Mouse (Mus musculus) naive thymus-derived CD4-positive, alpha-beta T cell, adult 5 months (primary cell): ENCODE data around the gene Pmm1. TPM values are rescaled to one million over a fixed set of nuclear protein-coding genes. Genes with fewer than 3 reads are reported as not detected.

Experiments used
- polyA plus RNA-seq: library from polyadenylated mRNA; unstranded; fragments of 100-300 nt; shearing (Covaris generic); gene quantifications from one replicate; pipeline ENCODE4 v1.2.1, GENCODE M21; 2017

Gene Pmm1
- polyA plus RNA-seq = 11.2 TPM

DNA sequence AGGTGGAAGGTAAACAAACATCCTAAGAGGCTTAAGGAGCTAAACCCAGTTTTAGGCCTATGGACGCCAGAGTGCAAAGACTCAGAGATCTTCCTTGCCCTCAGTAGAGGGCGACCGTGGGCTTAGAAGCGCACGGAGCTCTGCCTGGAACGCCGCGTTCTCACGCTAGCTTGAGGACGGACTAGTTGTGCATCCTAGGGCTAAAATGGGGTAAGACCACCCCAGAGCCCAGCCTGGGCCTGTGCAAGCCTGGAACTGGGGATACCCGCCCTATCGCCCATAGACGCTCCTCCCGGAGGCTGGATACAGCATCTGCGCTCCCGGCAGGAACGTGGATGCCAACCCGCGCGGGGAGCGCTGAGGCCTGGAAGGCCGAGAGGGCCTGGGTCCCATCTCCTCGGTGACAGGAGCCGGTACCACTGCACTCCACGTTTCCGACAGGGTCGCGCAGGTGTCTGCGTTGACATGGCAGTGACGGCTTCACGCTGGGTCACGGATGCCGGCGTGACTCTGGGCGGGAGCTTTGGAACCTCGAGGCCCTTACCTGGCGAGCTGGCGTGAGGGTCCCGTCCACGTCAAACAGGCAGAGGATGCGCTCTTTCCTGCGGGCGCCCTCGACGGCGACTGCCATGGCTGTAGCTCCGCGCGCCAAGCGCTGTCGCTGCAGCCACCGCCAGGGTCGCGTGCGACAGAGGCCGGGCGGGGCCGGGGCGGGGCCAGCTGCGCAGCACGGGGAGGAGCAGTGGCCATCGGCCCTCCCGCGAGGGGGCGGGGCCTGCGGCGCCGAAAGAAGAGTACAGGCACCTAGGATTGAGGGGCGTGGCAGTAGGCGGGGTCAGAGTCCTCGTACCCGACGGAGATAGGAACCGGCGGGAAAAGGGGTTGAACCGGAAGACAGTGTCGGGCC, at the start of gene Pmm1:
TSS of gene Pmm1 (minus strand) at position 760 of the 907 bp plus-strand sequence.

DNA sequence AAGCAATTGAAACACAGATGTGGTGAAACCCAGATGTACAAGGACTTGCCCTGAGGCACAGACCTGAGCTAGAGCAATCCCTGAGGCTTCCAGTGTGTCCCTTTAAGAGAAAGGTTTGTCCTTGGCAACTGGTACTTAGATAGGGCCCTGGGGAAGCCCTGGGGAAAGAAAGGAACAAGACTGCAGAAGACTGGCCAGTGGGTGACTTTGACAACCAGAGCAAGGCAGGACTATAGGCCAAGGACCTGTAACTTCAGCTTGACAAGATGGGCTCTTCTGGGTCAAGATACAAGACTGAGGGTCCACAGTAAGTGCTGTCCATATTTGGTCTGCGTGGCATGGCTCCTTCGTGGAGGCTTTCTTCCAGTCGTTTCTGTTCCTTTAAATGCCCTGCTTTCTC, 26.9 kb upstream of the Pmm1 start, which contains the start of gene Xrcc6:
TSS of gene Xrcc6 (plus strand) at position 190 of the 400 bp plus-strand sequence.

DNA sequence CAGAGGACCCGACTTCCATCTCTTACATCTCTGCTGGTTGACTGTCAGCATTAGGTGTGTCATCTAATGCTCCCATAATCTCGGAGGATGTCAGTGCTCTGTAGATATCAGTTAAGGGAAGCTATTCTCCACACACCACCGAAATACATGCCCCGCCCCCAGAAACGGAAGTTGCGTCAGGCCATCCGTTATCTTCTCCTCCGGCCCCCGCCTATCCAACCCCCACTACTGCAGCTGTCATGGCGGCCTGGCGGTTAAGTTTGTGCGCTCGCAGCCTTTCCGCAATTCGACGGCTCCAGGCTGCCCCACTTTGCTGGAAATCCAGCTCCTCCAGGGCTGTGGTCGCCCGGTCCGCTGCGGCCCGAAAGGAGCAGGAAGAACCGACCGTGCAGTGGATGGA, 19.6 kb upstream of the Pmm1 start, which contains the start of gene 1700029P11Rik:
TSS of gene 1700029P11Rik (plus strand) at position 220 of the 400 bp plus-strand sequence.

GRCm38 (mm10) chr15:81936679-81937078, 24.1 kb downstream of the Pmm1 start, which contains the start of gene Csdc2:
Csdc2 (plus strand) TSS chr15:81936759.

DNA sequence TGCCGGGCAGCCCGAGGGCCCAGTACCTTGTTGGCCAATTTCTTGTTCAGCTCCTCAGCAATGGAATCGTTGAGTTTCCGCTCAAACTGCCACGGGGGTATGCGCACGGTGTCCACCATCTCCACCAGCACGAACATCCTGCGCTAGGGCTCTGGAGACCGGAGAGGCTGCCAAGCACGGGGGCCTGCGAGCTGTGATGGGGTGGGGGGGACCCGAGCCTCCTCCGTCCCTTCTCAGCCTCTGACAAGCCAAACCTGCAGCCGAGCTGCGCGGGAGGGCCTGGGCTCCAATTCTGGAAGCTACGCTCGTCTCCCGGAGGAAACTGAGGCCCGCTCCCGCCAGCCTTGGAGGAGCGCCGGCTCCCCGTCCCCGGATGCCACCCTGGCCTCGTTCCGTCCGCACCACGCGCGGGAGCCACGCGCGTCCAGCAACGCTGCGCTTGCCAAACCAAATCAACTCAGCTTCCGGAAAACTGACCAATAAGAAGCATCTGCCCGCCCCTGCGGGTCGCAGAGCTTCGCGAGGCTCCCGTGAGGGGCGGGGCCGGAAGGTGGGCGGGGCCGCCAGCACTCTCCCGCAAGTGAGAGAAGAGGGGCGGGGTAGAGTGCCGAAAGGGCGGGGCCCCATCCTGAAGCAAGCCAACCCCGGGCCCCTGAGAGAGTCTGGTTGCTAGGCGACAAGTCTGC, 34.8 kb downstream of the Pmm1 start, which contains the start of gene Polr3h:
TSS of gene Polr3h (minus strand) at position 481 of the 686 bp plus-strand sequence.

Other genes with a start within 250 kb of the Pmm1 start
- gene Zc3h7b, start 215.9 kb downstream of the Pmm1 start, polyA plus RNA-seq = 4.2 TPM
- gene Rangap1, start 215.4 kb downstream of the Pmm1 start, polyA plus RNA-seq = 79.5 TPM
- 30.5 TPM for gene Tef, start 158.5 kb downstream of the Pmm1 start, polyA plus RNA-seq
- gene Tob2, start 102.1 kb downstream of the Pmm1 start, polyA plus RNA-seq = 235 TPM
- 76.0 TPM for gene Phf5a, start 89.0 kb downstream of the Pmm1 start, polyA plus RNA-seq
- 132 TPM for gene Aco2, start 88.6 kb downstream of the Pmm1 start, polyA plus RNA-seq
- 35.3 TPM for gene Polr3h, start 34.7 kb downstream of the Pmm1 start, polyA plus RNA-seq
- not detected for gene Csdc2, start 24.2 kb downstream of the Pmm1 start, polyA plus RNA-seq
- not detected for gene 1700029P11Rik, start 19.6 kb upstream of the Pmm1 start, polyA plus RNA-seq
- gene Xrcc6, start 26.9 kb upstream of the Pmm1 start, polyA plus RNA-seq = 50.4 TPM
- 30.8 TPM for gene Desi1, start 72.9 kb upstream of the Pmm1 start, polyA plus RNA-seq
- 162 TPM for gene Snu13, start 86.7 kb upstream of the Pmm1 start, polyA plus RNA-seq
- not detected for gene 4930407I10Rik, start 98.2 kb upstream of the Pmm1 start, polyA plus RNA-seq
- gene Mei1, start 109.1 kb upstream of the Pmm1 start, polyA plus RNA-seq = not detected
- gene Ccdc134, start 167.0 kb upstream of the Pmm1 start, polyA plus RNA-seq = 36.0 TPM
- 196 TPM for gene Srebf2, start 186.3 kb upstream of the Pmm1 start, polyA plus RNA-seq